10 mouse cellular contexts compared by ENCODE assay signal in genomic region chr2:24296837-24297236, GRCm38 (mm10). TPM values are rescaled to one million over a fixed set of nuclear protein-coding genes. Genes with fewer than 3 reads are reported as not detected.
A peak's percentile ranks its signal among the peaks of the same experiment; 100 is the strongest.
DNase-seq lines count a peak whose midpoint lies in the region; ATAC-seq and TF ChIP-seq lines count a peak whose summit lies in the region.
"Had no signal": no experiment of that assay in that cellular context is flagged by ENCODE, and none has a peak within 500 bp of the region (broad histone marks: within the 10 kb centered on the region; RNA-seq: fewer than 3 reads in every experiment).

No protein-coding gene starts in this region.

- peak; percentile 34 for DNase-seq in gastrocnemius, adult 18-20 months (ENCODE audit: low spot score)
- DNase-seq in gastrocnemius, postnatal 36 days = no peak
- peak; percentile 64 for DNase-seq in 416B (ENCODE audit: low read depth)
- DNase-seq in adipocyte (ENCODE audit: low spot score) = peak; percentile 41
- DNase-seq in embryonic facial prominence, embryonic 11.5 days (ENCODE audit: low spot score) = peak; percentile 88
- DNase-seq in layer of hippocampus, postnatal 10 days (ENCODE audit: low spot score in 2 of 2) = peak; percentile 58 to 70

- no peak overlapping the region for H3K9ac ChIP-seq in embryonic facial prominence, embryonic 11.5 days (replicated peaks; ENCODE audit: low read length)
- H3K9ac ChIP-seq in midbrain, embryonic 13.5 days (replicated peaks) = no peak overlapping the region
- H3K9ac ChIP-seq: limb, embryonic 15.5 days had no signal

- intact Hi-C loops in gastrocnemius, postnatal 36 days (cut with DNase I) = loop anchor here (2.0 to 5.0 kb wide), 2 partner anchors 108 to 270 kb away; no protein-coding TSS in a partner anchor

- no peak overlapping the region for H3K27ac ChIP-seq in embryonic facial prominence, embryonic 11.5 days (replicated peaks; ENCODE audit: low read depth, low read length)
- H3K27ac ChIP-seq in midbrain, embryonic 13.5 days = no peak overlapping the region
- H3K27ac ChIP-seq in testis, adult 2 months (ENCODE audit: control insufficient read depth, insufficient read depth, low read depth, low read length) = no peak overlapping the region
- H3K27ac ChIP-seq: limb, embryonic 15.5 days had no signal

- no peaks in the 10 kb centered on the region for H3K4me1 ChIP-seq in embryonic facial prominence, embryonic 11.5 days (ENCODE audit: control insufficient read depth, insufficient read depth, low read length)
- H3K4me1 ChIP-seq in midbrain, embryonic 13.5 days (replicated peaks) = no peaks in the 10 kb centered on the region
- H3K4me1 ChIP-seq in testis, adult 2 months (ENCODE audit: control insufficient read depth, insufficient read depth, low read length) = no peaks in the 10 kb centered on the region
- H3K4me1 ChIP-seq: limb, embryonic 15.5 days had no signal

- TF ChIP-seq CTCF in testis, adult 2 months (IDR thresholded peaks at IDR 0.05; ENCODE audit: control insufficient read depth, insufficient read depth, insufficient replicate concordance, low read depth, low read length) = peak; percentile 34; the same call in 1 of the 2 replicates

- H3K4me3 ChIP-seq in embryonic facial prominence, embryonic 11.5 days (ENCODE audit: low read depth, low read length) = no peak overlapping the region
- H3K4me3 ChIP-seq in midbrain, embryonic 13.5 days (replicated peaks) = no peak overlapping the region
- no peak overlapping the region for H3K4me3 ChIP-seq in testis, adult 2 months (ENCODE audit: control insufficient read depth, low read depth, low read length)
- H3K4me3 ChIP-seq: limb, embryonic 15.5 days had no signal

- no peak overlapping the region for H3K4me2 ChIP-seq in embryonic facial prominence, embryonic 11.5 days (ENCODE audit: low read depth, low read length)
- no peak overlapping the region for H3K4me2 ChIP-seq in midbrain, embryonic 13.5 days (replicated peaks)
- H3K4me2 ChIP-seq: limb, embryonic 15.5 days had no signal

- H3K27me3 ChIP-seq in embryonic facial prominence, embryonic 11.5 days (ENCODE audit: control insufficient read depth, insufficient read depth, low read length) = no peaks in the 10 kb centered on the region
- H3K27me3 ChIP-seq in midbrain, embryonic 13.5 days = no peaks in the 10 kb centered on the region
- H3K27me3 ChIP-seq in testis, adult 2 months (ENCODE audit: control insufficient read depth, insufficient read depth, low read length) = no peaks in the 10 kb centered on the region
- H3K27me3 ChIP-seq: limb, embryonic 15.5 days had no signal

- TF ChIP-seq POLR2A in testis, adult 2 months (IDR thresholded peaks at IDR 0.05; ENCODE audit: control insufficient read depth, low read depth, low read length) = no peak

- H3K9me3 ChIP-seq in embryonic facial prominence, embryonic 11.5 days (replicated peaks; ENCODE audit: control insufficient read depth, low read length) = no peaks in the 10 kb centered on the region
- no peaks in the 10 kb centered on the region for H3K9me3 ChIP-seq in midbrain, embryonic 13.5 days
- H3K9me3 ChIP-seq: limb, embryonic 15.5 days had no signal

- H3K36me3 ChIP-seq in embryonic facial prominence, embryonic 11.5 days (replicated peaks; ENCODE audit: control insufficient read depth, insufficient read depth, low read depth, low read length) = no peaks in the 10 kb centered on the region
- no peaks in the 10 kb centered on the region for H3K36me3 ChIP-seq in midbrain, embryonic 13.5 days
- H3K36me3 ChIP-seq in testis, adult 2 months (ENCODE audit: control insufficient read depth, insufficient read depth, low read length) = no peaks in the 10 kb centered on the region
- H3K36me3 ChIP-seq: limb, embryonic 15.5 days had no signal

- ATAC-seq in embryonic facial prominence, embryonic 11.5 days (replicated peaks; ENCODE audit: insufficient number of reproducible peaks, low FRiP score, low TSS enrichment, low read depth) = no peak
- ATAC-seq in midbrain, embryonic 13.5 days = peak; percentile 45; the same call in 1 of the 2 replicates

- WGBS in embryonic facial prominence, embryonic 11.5 days = 9% methylated on average over 3 of the region's 3 CpGs
- 14% methylated on average over 3 of the region's 3 CpGs for WGBS in midbrain, embryonic 13.5 days

RNA-seq across cellular contexts. Expression of gene Il1f10, which starts 5.8 kb away (rescaled TPM):
- not detected for total RNA-seq in gastrocnemius, adult 18-20 months (2021)
- total RNA-seq in gastrocnemius, postnatal 36 days (2021) = not detected
- not detected in 2 replicates for polyA plus RNA-seq in embryonic facial prominence, embryonic 11.5 days (2014; fragmentation: Nextera tagmentation; extraction: Ambion mirVana)
- total RNA-seq in layer of hippocampus, postnatal 10 days (2021) = not detected
- not detected in 2 replicates for polyA plus RNA-seq in midbrain, embryonic 13.5 days (2015; fragmentation: Nextera tagmentation; extraction: Ambion mirVana)
- not detected in 2 replicates for polyA plus RNA-seq in testis, adult 2 months (2012; rRNA removed)
- polyA plus RNA-seq: stomach, embryonic 16.5 days had no signal

RNA-seq across cellular contexts. Expression of gene Il1f5, which starts 20.1 kb away (rescaled TPM):
- total RNA-seq in gastrocnemius, adult 18-20 months (2021) = not detected
- not detected for total RNA-seq in gastrocnemius, postnatal 36 days (2021)
- polyA plus RNA-seq in embryonic facial prominence, embryonic 11.5 days (2014; fragmentation: Nextera tagmentation; extraction: Ambion mirVana) = 0.20 TPM in 1 of 2 replicates, not detected in the other
- not detected for total RNA-seq in layer of hippocampus, postnatal 10 days (2021)
- polyA plus RNA-seq in midbrain, embryonic 13.5 days (2015; fragmentation: Nextera tagmentation; extraction: Ambion mirVana) = not detected in 2 replicates
- polyA plus RNA-seq in testis, adult 2 months (2012; rRNA removed) = not detected in 2 replicates

RNA-seq across cellular contexts. Expression of gene Il1rn, which starts 39.8 kb away (rescaled TPM):
- total RNA-seq in gastrocnemius, adult 18-20 months (2021) = not detected
- total RNA-seq in gastrocnemius, postnatal 36 days (2021) = not detected
- not detected in 2 replicates for polyA plus RNA-seq in embryonic facial prominence, embryonic 11.5 days (2014; fragmentation: Nextera tagmentation; extraction: Ambion mirVana)
- total RNA-seq in layer of hippocampus, postnatal 10 days (2021) = not detected
- polyA plus RNA-seq in midbrain, embryonic 13.5 days (2015; fragmentation: Nextera tagmentation; extraction: Ambion mirVana) = 0.17 and 0.19 TPM in 2 replicates
- not detected in 2 replicates for polyA plus RNA-seq in testis, adult 2 months (2012; rRNA removed)

Comparison
In these comparisons a context has a peak if more than half of its experiments do, and no peak if none do; other contexts are left out.
1. DNase-seq: peak in gastrocnemius, adult 18-20 months (single experiment), 416B (single experiment), adipocyte (single experiment), embryonic facial prominence, embryonic 11.5 days (single experiment) and layer of hippocampus, postnatal 10 days (2 of 2); none in gastrocnemius, postnatal 36 days (0 of 2).